Mouse (Mus musculus) C2C12 (cell line): ENCODE measurements around the gene Tra2a. TPM values are rescaled to one million over a fixed set of nuclear protein-coding genes. Genes with fewer than 3 reads are reported as not detected.

ENCODE experiments used
- H3K27me3 ChIP-seq: one replicate; pipeline ENCODE4 v1.6.1; 2011; ENCODE audit not compliant: control insufficient read depth, insufficient read depth, insufficient read length
- H3K36me3 ChIP-seq: one replicate; pipeline ENCODE4 v1.6.1; 2011; ENCODE audit not compliant: control insufficient read depth, insufficient read depth
- H3K4me3 ChIP-seq: one replicate; pipeline ENCODE4 v1.5.1; 2011; ENCODE audit warnings: mild to moderate bottlenecking, control low read depth; ENCODE audit not compliant: poor library complexity, insufficient read depth, severe bottlenecking
- H3K79me2 ChIP-seq: one replicate; pipeline ENCODE4 v1.6.1; 2011; ENCODE audit not compliant: control insufficient read depth, insufficient read depth
- H3K79me3 ChIP-seq: one replicate; pipeline ENCODE4 v1.6.1; 2011; ENCODE audit warnings: low read depth, control low read depth
- H3ac ChIP-seq: one replicate; pipeline ENCODE3; 2011; ENCODE audit warnings: low read depth; ENCODE audit not compliant: control insufficient read depth, insufficient read length
- CEBPB ChIP-seq: IDR thresholded peaks from one replicate; pipeline ENCODE4 v1.6.1; 2011; ENCODE audit warnings: low read depth, mild to moderate bottlenecking, control low read depth, moderate library complexity
- CTCF ChIP-seq: IDR thresholded peaks from one replicate; pipeline ENCODE4 v1.5.1; 2011; ENCODE audit not compliant: control insufficient read depth, insufficient read depth, insufficient read length
- FOSL1 ChIP-seq: IDR thresholded peaks from one replicate; pipeline ENCODE4 v1.8.0; 2011; ENCODE audit warnings: mild to moderate bottlenecking, low read length; ENCODE audit not compliant: poor library complexity, insufficient read depth, severe bottlenecking
- MAX ChIP-seq: IDR thresholded peaks from one replicate; pipeline ENCODE4 v1.6.1; 2011; ENCODE audit warnings: mild to moderate bottlenecking, control low read depth
- MYOD1 ChIP-seq: IDR thresholded peaks from one replicate; pipeline ENCODE4 v1.6.1; 2011; ENCODE audit warnings: low read depth; ENCODE audit not compliant: control insufficient read depth, insufficient read length
- MYOG ChIP-seq: IDR thresholded peaks from one replicate; pipeline ENCODE4 v1.6.1; 2011; ENCODE audit not compliant: control insufficient read depth, insufficient read length; ENCODE audit errors: extremely low read depth
- USF1 ChIP-seq: IDR thresholded peaks from one replicate; pipeline ENCODE4 v1.6.1; 2011; ENCODE audit warnings: low read depth, mild to moderate bottlenecking, control low read depth, moderate library complexity
- polyA plus RNA-seq: library from polyadenylated mRNA; unstranded; fragments of >200 nt; fragmentation: generic; extraction: Trizol; gene quantifications from one replicate; pipeline ENCODE4 v1.2.1, GENCODE M21; 2012; ENCODE audit warnings: missing spikeins

Gene Tra2a
- polyA plus RNA-seq, 1 experiment = 48.5 TPM

DNA sequence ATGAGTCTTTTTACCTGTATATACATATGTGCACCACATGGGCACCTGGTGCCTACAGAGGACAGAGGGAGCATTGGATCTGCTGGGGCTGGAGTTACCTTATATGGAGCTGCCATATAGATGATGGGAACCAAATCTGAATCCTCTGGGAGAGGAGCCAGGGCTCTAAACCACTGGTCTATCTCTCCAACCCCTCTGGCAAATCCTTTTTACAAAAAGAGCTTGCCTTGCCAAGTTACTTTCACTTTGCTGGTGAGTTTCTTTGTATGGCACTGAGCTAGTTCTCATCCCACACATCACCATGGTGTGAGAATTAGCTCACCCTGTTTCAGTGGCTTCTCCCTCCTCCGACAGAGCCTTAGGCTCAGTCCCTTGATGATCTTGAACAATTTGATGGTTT lies 57.4 kb downstream of the Tra2a start:
- Histone ChIP-seq H3K36me3 (no peaks in the 10 kb centered on the region), H3K4me3 (no peak overlapping the region), H3K79me3 (peaks cover 1% of the 10 kb centered on the region), H3K79me2 (no peaks in the 10 kb centered on the region), H3K27me3 (peaks cover 14% of the 10 kb centered on the region), H3ac (no peak overlapping the region)
- TF ChIP-seq MAX (no peak), USF1 (no peak), MYOG (no peak), CTCF (no peak), CEBPB (no peak), FOSL1 (no peak), MYOD1 (no peak)

DNA sequence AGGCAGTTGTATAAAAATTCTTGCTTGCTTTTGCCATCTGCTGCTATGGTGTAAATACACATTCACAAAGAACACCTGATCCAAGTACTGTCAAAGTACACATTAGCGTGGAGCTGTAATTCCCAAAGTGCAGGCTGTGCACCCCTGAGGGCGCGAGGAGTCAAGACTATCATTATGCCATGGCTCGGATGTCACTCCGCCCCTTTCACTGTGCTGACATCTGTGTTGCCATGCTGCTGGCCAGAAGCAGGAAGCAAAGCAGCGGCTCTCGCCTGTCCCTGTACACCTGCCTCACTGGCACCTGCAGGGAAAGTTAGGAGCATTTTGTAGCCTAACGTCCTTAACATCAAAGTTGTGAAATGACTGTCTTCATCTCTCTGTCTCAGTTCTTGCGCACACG lies 68.6 kb downstream of the Tra2a start:
- peaks cover 3% of the 10 kb centered on the region for H3K27me3 ChIP-seq
- no peak overlapping the region for H3K4me3 ChIP-seq
- H3K79me3 ChIP-seq = no peaks in the 10 kb centered on the region
- H3K79me2 ChIP-seq = no peaks in the 10 kb centered on the region
- TF ChIP-seq MYOD1 = no peak
- no peak for TF ChIP-seq USF1
- TF ChIP-seq CEBPB = no peak
- no peak for TF ChIP-seq MAX
- TF ChIP-seq CTCF = no peak
- TF ChIP-seq FOSL1 = no peak
- no peak for TF ChIP-seq MYOG
- no peaks in the 10 kb centered on the region for H3K36me3 ChIP-seq
- H3ac ChIP-seq = no peak overlapping the region

DNA sequence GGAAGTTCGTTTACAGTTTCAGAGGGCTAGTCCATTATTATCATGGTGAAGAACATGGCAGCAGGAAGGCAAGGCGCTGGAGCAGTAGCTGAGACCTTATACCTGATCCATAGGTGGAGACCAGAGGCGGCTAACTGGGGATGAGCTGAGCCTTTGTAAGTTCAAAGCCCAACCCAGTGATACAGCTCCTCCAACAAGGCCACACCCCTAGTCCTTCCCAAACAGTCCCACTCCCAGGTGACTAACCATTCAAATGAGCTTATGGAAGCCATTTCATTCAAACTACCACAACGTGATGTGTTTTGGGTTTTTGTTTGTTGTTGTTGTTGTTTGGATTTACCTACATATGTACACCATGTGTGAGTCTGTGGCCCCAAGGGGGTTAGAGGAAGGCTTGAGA lies 69.3 kb downstream of the Tra2a start:
- no peaks in the 10 kb centered on the region for H3K79me2 ChIP-seq
- H3K79me3 ChIP-seq = no peaks in the 10 kb centered on the region
- no peak overlapping the region for H3K4me3 ChIP-seq
- H3K27me3 ChIP-seq = peaks cover 3% of the 10 kb centered on the region
- H3ac ChIP-seq = no peak overlapping the region
- TF ChIP-seq MYOD1 = no peak
- no peak for TF ChIP-seq CTCF
- TF ChIP-seq CEBPB = no peak
- no peak for TF ChIP-seq USF1
- no peak for TF ChIP-seq FOSL1
- no peak for TF ChIP-seq MAX
- TF ChIP-seq MYOG = no peak
- H3K36me3 ChIP-seq = no peaks in the 10 kb centered on the region

Other genes starting within 250 kb of the Tra2a start
- gene Gpnmb, start 227.5 kb downstream of the Tra2a start, polyA plus RNA-seq = 0.88 TPM
- gene Malsu1, start 190.2 kb downstream of the Tra2a start, polyA plus RNA-seq = 19.3 TPM
- 0.30 TPM for gene Igf2bp3, start 49.1 kb downstream of the Tra2a start, polyA plus RNA-seq
- gene Ccdc126, start 55.2 kb upstream of the Tra2a start, polyA plus RNA-seq = 3.4 TPM
- gene Fam221a, start 103.7 kb upstream of the Tra2a start, polyA plus RNA-seq = 2.9 TPM
- gene Stk31, start 131.6 kb upstream of the Tra2a start, polyA plus RNA-seq = not detected